Comparison of ENCODE assay signal across 22 mouse cellular contexts in genomic region chr16:24425816-24426215, GRCm38 (mm10). TPM values are rescaled to one million over a fixed set of nuclear protein-coding genes. Genes with fewer than 3 reads are reported as not detected.
A peak's percentile ranks its signal among the peaks of the same experiment; 100 is the strongest.
DNase-seq lines count a peak whose midpoint lies in the region; ATAC-seq and TF ChIP-seq lines count a peak whose summit lies in the region.
"Had no signal": no experiment of that assay in that cellular context is flagged by ENCODE, and none has a peak within 500 bp of the region (broad histone marks: within the 10 kb centered on the region; RNA-seq: fewer than 3 reads in every experiment).

No protein-coding gene starts in this region.

- peak; percentile 33; the same call in 1 of the 2 replicates for TF ChIP-seq EP300 in lung, postnatal 0 days (IDR thresholded peaks at IDR 0.05)

- ATAC-seq in lung, postnatal 0 days = peak; percentile 54
- ATAC-seq in common myeloid progenitor, adult 5-6 weeks (replicated peaks; ENCODE audit: low read depth, poor library complexity, severe bottlenecking) = 0 out of 2 replicates have a peak, but pooled peaks have one; percentile 32
- no peak for ATAC-seq in hindbrain, embryonic 12.5 days (ENCODE audit: low FRiP score)
- ATAC-seq: forebrain, embryonic 15.5 days had no signal

- no peak for DNase-seq in heart, embryonic 10.5 days (ENCODE audit: low spot score)
- DNase-seq in heart, adult 11 months = no peak
- DNase-seq in lung, postnatal 0 days (ENCODE audit: low spot score) = no peak
- DNase-seq in lung, postnatal 36 days = no peak
- DNase-seq in thymus, postnatal 14 days = peak; percentile 68
- no peak for DNase-seq in layer of hippocampus, adult 8-10 months (ENCODE audit: low spot score in 2 of 2)
- DNase-seq: cerebellum, adult 9-11 months; embryo, embryonic 11 days; kidney, adult 2 months; kidney, postnatal 25 days; layer of hippocampus, adult 9-11 months; lung, postnatal 14 days; spleen, adult 18-20 months had no signal

- H3K4me2 ChIP-seq in lung, postnatal 0 days (replicated peaks; ENCODE audit: low read depth, low read length) = no peak overlapping the region
- no peak overlapping the region for H3K4me2 ChIP-seq in hindbrain, embryonic 12.5 days (replicated peaks)
- H3K4me2 ChIP-seq: embryonic facial prominence, embryonic 15.5 days; forebrain, embryonic 15.5 days; hindbrain, embryonic 13.5 days; limb, embryonic 13.5 days; liver, embryonic 15.5 days; neural tube, embryonic 12.5 days had no signal

- WGBS in heart, embryonic 10.5 days = 47% methylated on average over 3 of the region's 3 CpGs
- WGBS in lung, postnatal 0 days = 33% methylated on average over 3 of the region's 3 CpGs
- 80% methylated on average over 3 of the region's 3 CpGs for WGBS in hindbrain, embryonic 12.5 days

- H3K36me3 ChIP-seq in heart, embryonic 10.5 days = no peaks in the 10 kb centered on the region; the same call in 1 of the 2 replicates
- H3K36me3 ChIP-seq in lung, postnatal 0 days (ENCODE audit: insufficient read depth, low read length) = no peaks in the 10 kb centered on the region
- no peaks in the 10 kb centered on the region for H3K36me3 ChIP-seq in hindbrain, embryonic 12.5 days
- H3K36me3 ChIP-seq: embryonic facial prominence, embryonic 15.5 days; forebrain, embryonic 15.5 days; G1E; hindbrain, embryonic 13.5 days; limb, embryonic 13.5 days; liver, embryonic 15.5 days; neural tube, embryonic 12.5 days had no signal

- peaks cover 87% of the 10 kb centered on the region for H3K4me1 ChIP-seq in heart, embryonic 10.5 days
- peaks cover 12% of the 10 kb centered on the region; the same call in 1 of the 2 replicates for H3K4me1 ChIP-seq in lung, postnatal 0 days (ENCODE audit: insufficient read depth, low read depth, low read length)
- H3K4me1 ChIP-seq in hindbrain, embryonic 12.5 days = peaks cover 10% of the 10 kb centered on the region

- no peaks in the 10 kb centered on the region for H3K9me3 ChIP-seq in heart, embryonic 10.5 days
- no peaks in the 10 kb centered on the region for H3K9me3 ChIP-seq in lung, postnatal 0 days (ENCODE audit: low read length)
- no peaks in the 10 kb centered on the region for H3K9me3 ChIP-seq in hindbrain, embryonic 12.5 days (replicated peaks)
- H3K9me3 ChIP-seq: embryonic facial prominence, embryonic 15.5 days; forebrain, embryonic 15.5 days; hindbrain, embryonic 13.5 days; limb, embryonic 13.5 days; liver, embryonic 15.5 days; neural tube, embryonic 12.5 days had no signal

- TF ChIP-seq CTCF in lung, postnatal 0 days (IDR thresholded peaks at IDR 0.05) = no peak

- H3K9ac ChIP-seq in lung, postnatal 0 days (replicated peaks; ENCODE audit: low read depth) = no peak overlapping the region
- H3K9ac ChIP-seq in hindbrain, embryonic 12.5 days = no peak overlapping the region
- H3K9ac ChIP-seq: embryonic facial prominence, embryonic 15.5 days; forebrain, embryonic 15.5 days; hindbrain, embryonic 13.5 days; limb, embryonic 13.5 days; liver, embryonic 15.5 days; neural tube, embryonic 12.5 days had no signal

- no peaks in the 10 kb centered on the region for H3K27me3 ChIP-seq in heart, embryonic 10.5 days (ENCODE audit: insufficient read depth, poor library complexity, severe bottlenecking)
- H3K27me3 ChIP-seq in lung, postnatal 0 days (replicated peaks; ENCODE audit: insufficient read depth, low read length) = no peaks in the 10 kb centered on the region
- no peaks in the 10 kb centered on the region for H3K27me3 ChIP-seq in hindbrain, embryonic 12.5 days
- H3K27me3 ChIP-seq: embryonic facial prominence, embryonic 15.5 days; forebrain, embryonic 15.5 days; hindbrain, embryonic 13.5 days; limb, embryonic 13.5 days; liver, embryonic 15.5 days; neural tube, embryonic 12.5 days had no signal

- peak overlapping the region; percentile 44; the same call in 1 of the 2 replicates for H3K27ac ChIP-seq in heart, embryonic 10.5 days
- no peak overlapping the region for H3K27ac ChIP-seq in lung, postnatal 0 days (ENCODE audit: low read length)
- H3K27ac ChIP-seq in hindbrain, embryonic 12.5 days = no peak overlapping the region
- H3K27ac ChIP-seq: embryonic facial prominence, embryonic 15.5 days; forebrain, embryonic 15.5 days; hindbrain, embryonic 13.5 days; limb, embryonic 13.5 days; liver, embryonic 15.5 days; neural tube, embryonic 12.5 days had no signal

- no peak overlapping the region for H3K4me3 ChIP-seq in heart, embryonic 10.5 days
- H3K4me3 ChIP-seq in lung, postnatal 0 days (ENCODE audit: low read depth, low read length) = no peak overlapping the region
- no peak overlapping the region for H3K4me3 ChIP-seq in hindbrain, embryonic 12.5 days
- H3K4me3 ChIP-seq: embryonic facial prominence, embryonic 15.5 days; forebrain, embryonic 15.5 days; hindbrain, embryonic 13.5 days; limb, embryonic 13.5 days; liver, embryonic 15.5 days; neural tube, embryonic 12.5 days had no signal

RNA-seq across cellular contexts. Expression of gene Lpp, which starts 32.5 kb away (rescaled TPM):
- 65.1 and 67.2 TPM in 2 replicates for polyA plus RNA-seq in heart, embryonic 10.5 days (2016; fragmentation: Nextera tagmentation; extraction: Ambion mirVana)
- polyA plus RNA-seq in lung, postnatal 0 days (2015; fragmentation: Nextera tagmentation; extraction: Ambion mirVana) = 36.8 and 42.7 TPM in 2 replicates
- total RNA-seq in common myeloid progenitor, adult 5-6 weeks (2017) = 2.8 and 4.2 TPM in 2 replicates
- 10 to 100 TPM in 2 of 4 experiments, 1 to 10 TPM in 2; 8.3 to 12.0 (median 10.4) TPM for total RNA-seq in layer of hippocampus, adult 8-10 months (2022)
- 25.9 and 27.9 TPM in 2 replicates for polyA plus RNA-seq in hindbrain, embryonic 12.5 days (2016; fragmentation: Nextera tagmentation; extraction: Ambion mirVana)
- polyA plus RNA-seq: G1E had no signal
